Mouse (Mus musculus) testis, adult 2 months (tissue): ENCODE results near the gene Eps8.

Experiments
- CTCF ChIP-seq: fragments of 200-500 bp; IDR thresholded peaks from 2 replicates; pipeline ENCODE4 v1.5.1; 2012; ENCODE audit warnings: low read depth, mild to moderate bottlenecking, inconsistent platforms, low read length, moderate library complexity; ENCODE audit not compliant: control insufficient read depth, insufficient read depth, insufficient replicate concordance
- POLR2A ChIP-seq: fragments of 200-500 bp; IDR thresholded peaks from 2 replicates; pipeline ENCODE4 v1.6.1; 2012; ENCODE audit warnings: low read depth, mild to moderate bottlenecking, inconsistent platforms, low read length, moderate library complexity; ENCODE audit not compliant: control insufficient read depth

GRCm38 (mm10) chr6:137443089-137443488, 211.6 kb downstream of the Eps8 start:
- no peak for TF ChIP-seq CTCF
- no peak for TF ChIP-seq POLR2A
